Mouse (Mus musculus): ENCODE results near the gene Batf. TPM values are rescaled to one million over a fixed set of nuclear protein-coding genes. Genes with fewer than 3 reads are reported as not detected.

Gene Batf
- polyA plus RNA-seq, 1 experiment from 2014 or later: 1.5 TPM

DNA sequence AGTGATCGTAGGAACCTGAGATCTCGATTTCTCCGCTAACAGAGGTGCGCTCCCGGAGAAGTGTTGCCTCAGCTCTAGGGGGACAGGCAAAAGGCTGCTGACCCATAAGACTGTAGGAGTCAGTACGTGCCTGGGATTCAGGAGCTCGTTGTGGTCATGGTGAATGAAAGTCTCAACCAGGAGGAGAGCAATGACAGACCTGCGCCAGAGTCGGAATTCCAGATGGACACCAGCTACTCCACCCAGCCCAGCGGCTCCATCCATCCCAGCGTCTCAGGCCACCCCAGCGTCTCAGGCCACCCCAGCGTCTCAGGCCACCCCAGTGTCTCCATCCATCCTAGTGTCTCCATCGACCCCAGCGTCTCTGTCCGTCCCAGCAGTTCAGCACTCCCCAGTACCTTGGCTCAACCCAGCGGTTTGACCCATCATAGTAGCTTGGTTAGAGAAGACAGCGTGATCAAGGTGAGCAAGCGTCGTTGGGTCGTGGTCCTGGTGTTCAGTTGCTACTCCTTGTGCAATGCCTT lies 60.3 kb downstream of the Batf start:
- no peaks in the 10 kb centered on the region for H3K9me3 ChIP-seq
- WGBS: 25% methylated on average over 21 of the region's 21 CpGs
- peaks cover 15% of the 10 kb centered on the region for H3K4me1 ChIP-seq (replicated peaks)
- peak; percentile 36; the same call in 1 of the 2 replicates for ATAC-seq (ENCODE audit: low FRiP score)
- peak overlapping the region; percentile 70 for H3K4me2 ChIP-seq
- no peak overlapping the region for H3K27ac ChIP-seq
- H3K36me3 ChIP-seq: no peaks in the 10 kb centered on the region
- peak overlapping the region; percentile 41 for H3K4me3 ChIP-seq
- peak overlapping the region; percentile 53 for H3K9ac ChIP-seq
- peaks cover 39% of the 10 kb centered on the region for H3K27me3 ChIP-seq

- no peak for ATAC-seq (ENCODE audit: low FRiP score)
- Histone ChIP-seq H3K36me3 (no peaks in the 10 kb centered on the region), H3K9ac (no peak overlapping the region), H3K4me2 (no peak overlapping the region; the same call in 1 of the 2 replicates), H3K9me3 (no peaks in the 10 kb centered on the region), H3K4me3 (no peak overlapping the region), H3K27me3 (peaks cover 39% of the 10 kb centered on the region), H3K27ac (no peak overlapping the region), H3K4me1 (replicated peaks) (peaks cover 15% of the 10 kb centered on the region)
- 91% methylated on average over 10 of the region's 10 CpGs for WGBS
These were observed 60.9 kb downstream of the Batf start for GRCm38 (mm10) chr12:85747343-85747742.

DNA sequence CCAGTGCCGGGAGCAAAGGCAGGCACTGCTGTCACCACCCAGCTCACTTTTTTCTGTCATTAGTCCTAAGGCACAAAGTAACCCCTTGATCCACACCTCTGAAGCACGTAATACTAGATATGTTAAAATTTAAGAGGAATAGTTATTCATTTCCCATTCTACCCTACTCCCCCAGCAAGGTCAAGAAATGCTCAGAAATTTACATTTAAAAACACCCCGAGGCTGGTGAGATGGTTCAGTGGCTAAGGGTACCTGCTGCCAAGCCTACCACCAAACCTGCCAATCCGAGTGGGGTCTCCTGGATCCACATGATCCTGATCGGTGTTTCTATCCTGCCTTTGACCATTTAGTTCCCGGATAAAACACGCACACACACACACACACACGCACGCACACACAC lies 63.4 kb downstream of the Batf start:
- peaks cover 15% of the 10 kb centered on the region for H3K4me1 ChIP-seq (replicated peaks)
- no peaks in the 10 kb centered on the region for H3K36me3 ChIP-seq
- ATAC-seq (ENCODE audit: low FRiP score): no peak
- no peak overlapping the region for H3K9ac ChIP-seq
- 93% methylated on average over 9 of the region's 9 CpGs for WGBS
- H3K9me3 ChIP-seq: no peaks in the 10 kb centered on the region
- no peak overlapping the region for H3K4me3 ChIP-seq
- H3K4me2 ChIP-seq: no peak overlapping the region
- peaks cover 33% of the 10 kb centered on the region for H3K27me3 ChIP-seq
- no peak overlapping the region for H3K27ac ChIP-seq

GRCm38 (mm10) chr12:85752116-85752515 lies 65.6 kb downstream of the Batf start:
- no peaks in the 10 kb centered on the region for H3K9me3 ChIP-seq
- H3K36me3 ChIP-seq: no peaks in the 10 kb centered on the region
- H3K4me1 ChIP-seq (replicated peaks): no peaks in the 10 kb centered on the region
- H3K9ac ChIP-seq: no peak overlapping the region
- H3K4me3 ChIP-seq: no peak overlapping the region
- no peak for ATAC-seq (ENCODE audit: low FRiP score)
- no peak overlapping the region for H3K4me2 ChIP-seq
- 87% methylated on average over 6 of the region's 6 CpGs for WGBS
- no peak overlapping the region for H3K27ac ChIP-seq
- peaks cover 12% of the 10 kb centered on the region for H3K27me3 ChIP-seq

GRCm38 (mm10) chr12:85753223-85753622 lies 66.8 kb downstream of the Batf start:
- ATAC-seq (ENCODE audit: low FRiP score): no peak
- Histone ChIP-seq H3K9me3 (no peaks in the 10 kb centered on the region), H3K4me2 (no peak overlapping the region), H3K27ac (no peak overlapping the region), H3K4me3 (no peak overlapping the region), H3K9ac (no peak overlapping the region), H3K27me3 (0 out of 2 replicates have a peak, but pooled peaks cover 1% of the 10 kb centered on the region), H3K4me1 (replicated peaks) (no peaks in the 10 kb centered on the region), H3K36me3 (no peaks in the 10 kb centered on the region)
- 31% methylated on average over 2 of the region's 2 CpGs for WGBS

GRCm38 (mm10) chr12:85754611-85755265 lies 68.3 kb downstream of the Batf start:
- Histone ChIP-seq H3K4me3 (no peak overlapping the region), H3K4me1 (replicated peaks) (no peaks in the 10 kb centered on the region), H3K27me3 (no peaks in the 10 kb centered on the region), H3K4me2 (no peak overlapping the region), H3K27ac (no peak overlapping the region), H3K9me3 (no peaks in the 10 kb centered on the region), H3K9ac (no peak overlapping the region), H3K36me3 (no peaks in the 10 kb centered on the region)
- 77% methylated on average over 5 of the region's 5 CpGs for WGBS
- no peak for ATAC-seq (ENCODE audit: low FRiP score)

DNA sequence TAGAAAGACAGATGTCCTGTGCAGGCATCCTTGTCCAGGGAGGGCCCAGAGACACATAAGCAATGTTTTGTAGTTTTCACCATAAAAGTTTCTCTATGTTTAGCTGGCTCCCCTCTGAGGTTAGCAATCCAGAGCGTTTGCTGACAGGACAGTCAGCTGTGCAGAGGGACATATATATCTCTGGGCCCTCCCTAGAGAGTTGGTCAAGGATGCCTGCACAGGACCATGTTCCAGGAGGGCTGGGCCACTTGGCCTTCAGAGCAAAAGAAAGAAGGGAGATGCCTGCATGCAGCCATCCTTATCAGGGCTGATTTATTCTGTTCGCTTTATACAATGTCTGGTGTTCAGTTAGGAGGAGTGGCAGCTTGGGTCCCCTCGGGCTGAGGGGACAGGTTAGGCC lies 70.0 kb downstream of the Batf start:
- H3K27ac ChIP-seq: no peak overlapping the region
- no peaks in the 10 kb centered on the region for H3K4me1 ChIP-seq (replicated peaks)
- WGBS: 82% methylated on average over 3 of the region's 3 CpGs
- H3K4me3 ChIP-seq: no peak overlapping the region
- no peak overlapping the region for H3K9ac ChIP-seq
- H3K4me2 ChIP-seq: no peak overlapping the region
- no peaks in the 10 kb centered on the region for H3K9me3 ChIP-seq
- H3K27me3 ChIP-seq: no peaks in the 10 kb centered on the region
- H3K36me3 ChIP-seq: no peaks in the 10 kb centered on the region
- no peak for ATAC-seq (ENCODE audit: low FRiP score)

DNA sequence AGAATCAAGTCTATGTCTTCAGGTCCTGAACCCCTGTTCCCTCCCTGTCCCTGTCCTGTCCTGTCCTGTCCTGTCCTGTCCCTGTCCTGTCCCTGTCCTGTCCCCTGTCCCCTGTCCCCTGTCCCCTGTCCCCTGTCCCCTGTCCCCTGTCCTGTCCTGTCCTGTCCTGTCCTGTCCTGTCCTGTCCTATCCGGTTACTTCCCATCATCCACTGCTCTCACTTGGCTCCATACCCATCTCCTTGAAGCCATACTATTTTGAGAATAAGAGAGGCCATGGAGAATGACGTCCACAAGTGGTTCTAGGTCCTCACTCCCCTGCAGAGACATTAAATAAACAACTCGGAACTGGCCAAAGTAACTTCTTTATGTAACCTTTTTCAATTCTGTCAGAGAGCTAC lies 70.6 kb downstream of the Batf start:
- Histone ChIP-seq H3K9me3 (no peaks in the 10 kb centered on the region), H3K9ac (no peak overlapping the region), H3K4me2 (no peak overlapping the region), H3K27ac (no peak overlapping the region), H3K4me1 (replicated peaks) (no peaks in the 10 kb centered on the region), H3K4me3 (no peak overlapping the region), H3K36me3 (no peaks in the 10 kb centered on the region), H3K27me3 (no peaks in the 10 kb centered on the region)
- ATAC-seq (ENCODE audit: low FRiP score): no peak
- 69% methylated on average over 3 of the region's 3 CpGs for WGBS

Small RNA genes lying within 50 kb of the gene (microRNA-seq; reads per million reads assigned to microRNA genes)
- not detected for gene Gm47285

Other genes with a start within 250 kb of the Batf start
- 1.9 and 2.5 TPM in 2 replicates for gene Fos, start 212.8 kb upstream of the Batf start, polyA plus RNA-seq (2015; fragmentation: Nextera tagmentation; extraction: Ambion mirVana)
- 0.32 and 0.42 TPM in 2 replicates for gene Jdp2, start 87.6 kb upstream of the Batf start, polyA plus RNA-seq (2015; fragmentation: Nextera tagmentation; extraction: Ambion mirVana)
- gene Flvcr2, start 59.9 kb downstream of the Batf start, polyA plus RNA-seq (2015; fragmentation: Nextera tagmentation; extraction: Ambion mirVana): 4.8 and 5.2 TPM in 2 replicates
- gene Erg28, start 137.9 kb downstream of the Batf start, polyA plus RNA-seq (2015; fragmentation: Nextera tagmentation; extraction: Ambion mirVana): 88.4 and 97.1 TPM in 2 replicates
- 12.1 and 14.2 TPM in 2 replicates for gene Ttll5, start 138.0 kb downstream of the Batf start, polyA plus RNA-seq (2015; fragmentation: Nextera tagmentation; extraction: Ambion mirVana)